Mouse (Mus musculus) fibroblast of lung, adult 2 months (primary cell): Measurements from ENCODE around the gene Shprh.
"Not testable (repeated sequence)": the region's sequence is repeated elsewhere in the genome, so short reads cannot be mapped to it uniquely, and the experiment has no call there.

ENCODE experiments used
- DNase-seq: peaks from one replicate; pipeline ENCODE4 v3.0.0-alpha.2; 2011; ENCODE audit warnings: low read depth

The Shprh gene

DNA sequence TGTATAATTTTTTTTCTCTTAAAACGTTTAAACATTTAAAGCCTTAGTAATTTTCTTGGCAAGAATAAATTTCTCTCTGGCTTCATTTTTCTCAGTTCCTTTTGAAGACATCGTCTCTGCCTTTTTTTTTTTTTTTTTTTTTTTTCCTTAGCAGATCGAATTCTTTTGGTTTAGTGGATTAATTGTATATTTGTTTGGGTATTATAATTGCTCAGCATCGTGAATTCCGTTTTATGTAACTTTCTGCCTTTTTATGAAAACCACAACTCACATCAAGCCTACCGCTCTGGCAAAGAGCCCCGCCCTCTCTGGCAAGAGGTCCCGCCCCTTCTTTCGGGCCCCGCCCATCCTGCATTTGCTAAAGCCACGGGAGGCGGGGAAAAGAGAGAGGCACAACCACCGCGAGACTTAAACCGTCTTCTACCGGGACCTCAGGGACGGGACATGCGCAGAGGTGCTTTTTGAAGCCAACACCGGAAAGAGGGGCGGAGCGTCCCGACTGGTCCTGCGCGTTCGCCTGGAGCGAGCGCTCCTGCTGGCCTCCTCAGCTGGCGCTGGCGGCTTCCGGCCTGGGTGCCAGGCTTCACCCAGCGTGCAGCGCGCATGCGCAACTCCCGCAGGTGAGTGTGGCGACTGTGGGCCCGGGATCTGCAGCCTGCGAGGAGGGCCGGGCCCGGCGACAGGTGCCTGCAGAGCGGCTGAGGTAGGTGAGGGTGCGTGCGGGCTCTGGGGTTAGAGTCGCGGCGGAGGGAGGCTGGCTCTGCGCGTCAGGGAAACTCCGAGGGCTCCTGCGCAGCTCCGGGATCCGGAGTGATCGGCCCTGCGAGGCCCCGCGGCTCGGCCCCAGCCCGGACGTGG lies at the start of gene Shprh:
Shprh (plus strand) TSS at position 544 of the 858 bp plus-strand sequence.
- DNase-seq = peak; percentile 100

DNA sequence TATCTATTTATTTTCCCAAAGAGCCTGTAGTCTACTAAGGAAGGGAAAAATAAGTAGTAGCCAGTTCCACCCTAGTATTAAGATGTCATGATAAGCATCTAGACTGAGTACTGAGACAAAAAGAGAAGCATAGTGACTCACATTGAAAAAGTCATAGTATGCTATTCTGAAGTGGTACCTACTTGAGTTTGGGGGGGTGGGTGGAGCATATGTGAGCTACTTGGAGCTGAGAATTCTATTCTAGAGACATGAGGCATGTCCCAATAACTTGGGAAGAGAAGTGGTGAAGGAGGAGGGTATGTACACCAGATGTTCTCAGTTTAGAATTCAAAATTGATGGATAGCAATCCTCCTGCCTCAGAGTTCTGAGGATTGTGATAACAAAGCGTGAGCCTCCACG lies 27.4 kb upstream of the Shprh start:
- DNase-seq = no peak

DNA sequence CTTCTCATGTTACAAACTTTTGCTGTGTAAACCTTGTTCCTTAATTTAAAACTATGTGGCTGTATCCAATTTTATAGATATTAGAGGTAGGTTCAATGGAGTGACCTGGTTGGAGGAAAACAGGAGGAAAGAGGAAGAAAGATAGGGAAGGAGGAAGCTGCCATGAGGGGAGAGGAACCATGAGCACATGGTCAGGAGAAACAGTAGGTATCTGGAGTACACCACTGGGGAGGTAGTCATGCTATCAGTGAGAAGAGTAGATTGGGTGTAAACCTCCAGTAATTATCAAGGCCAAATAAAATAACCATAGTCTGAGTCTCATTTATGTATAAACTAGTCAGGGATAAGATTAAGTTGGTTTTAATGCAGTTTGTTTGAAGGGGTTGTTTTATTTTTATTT lies 3.6 kb upstream of the Shprh start:
- no peak for DNase-seq

DNA sequence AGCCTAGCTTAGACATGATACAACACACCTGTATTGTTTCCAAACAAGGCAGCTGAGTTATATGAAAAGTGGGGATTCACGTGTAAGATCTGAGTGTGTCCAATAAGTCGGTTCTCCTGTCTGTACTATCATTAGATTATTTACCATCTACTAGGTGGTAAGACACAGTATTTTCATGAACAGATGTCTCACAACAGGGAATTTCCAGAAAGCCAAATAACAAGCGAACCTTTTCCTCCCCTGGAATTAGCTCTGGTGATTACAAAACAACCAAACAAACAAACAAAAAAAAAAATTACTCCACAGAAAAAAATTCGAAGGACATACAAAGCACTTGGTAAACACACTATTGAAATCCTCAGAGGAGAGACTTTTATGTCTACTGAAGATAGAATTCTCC lies 781 bp upstream of the Shprh start:
- DNase-seq = no peak

DNA sequence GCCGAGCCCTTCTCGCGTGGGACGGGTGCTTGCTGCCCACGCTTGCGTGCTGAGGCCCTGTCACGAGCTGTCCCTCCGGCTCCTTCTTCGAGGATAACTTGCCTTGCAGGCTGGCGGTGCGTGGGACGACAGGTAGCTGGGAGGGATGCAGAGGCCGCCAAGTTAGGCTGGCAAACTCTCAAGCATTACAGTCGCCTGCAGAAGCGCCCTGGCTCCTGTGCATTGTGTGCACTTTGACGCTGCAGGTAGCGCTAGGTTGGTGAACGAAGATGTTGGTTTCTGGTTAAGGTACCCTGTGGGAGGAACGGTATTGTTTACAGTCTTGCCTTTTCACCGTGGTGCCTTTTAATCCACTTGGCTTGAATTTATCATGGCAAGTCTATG lies 507 bp downstream of the Shprh start:
- no peak for DNase-seq

DNA sequence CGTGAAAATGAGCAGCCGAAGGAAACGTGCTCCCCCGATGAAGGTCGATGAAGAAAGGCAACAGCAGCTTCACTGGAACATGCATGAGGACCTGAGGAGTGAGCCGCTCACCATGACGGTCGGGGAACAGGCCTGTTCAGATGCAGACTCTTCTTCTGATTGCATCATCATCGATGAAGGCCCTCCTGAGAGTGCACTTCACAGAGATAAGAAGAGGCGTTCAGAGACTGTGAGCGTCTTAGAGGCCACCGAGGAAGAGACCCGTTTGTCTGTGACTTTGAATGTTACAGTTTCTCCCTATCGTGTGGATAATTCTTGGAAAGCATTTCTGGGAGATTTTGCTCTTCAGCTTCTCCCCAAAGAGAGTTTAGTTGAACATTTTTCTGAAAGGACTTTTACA lies 2.4 kb downstream of the Shprh start:
- no peak for DNase-seq

DNA sequence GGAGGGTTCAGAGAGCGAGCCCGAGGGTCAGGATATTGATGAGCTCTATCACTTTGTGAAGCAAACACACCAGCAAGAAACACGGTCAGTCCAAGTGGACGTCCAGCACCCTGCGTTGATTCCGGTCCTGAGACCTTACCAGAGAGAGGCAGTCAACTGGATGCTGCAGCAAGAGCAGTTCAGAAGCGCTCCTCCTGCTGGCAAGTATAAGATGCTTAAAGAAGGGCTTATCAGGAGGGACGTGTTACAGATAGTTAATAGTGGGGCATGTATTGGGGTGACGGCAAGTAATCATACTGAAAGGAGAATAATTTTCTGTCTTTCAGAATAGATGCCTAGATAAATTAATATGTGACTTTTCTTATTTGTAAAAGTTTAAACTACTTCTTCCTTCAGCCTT lies 7.8 kb downstream of the Shprh start:
- DNase-seq = no peak

DNA sequence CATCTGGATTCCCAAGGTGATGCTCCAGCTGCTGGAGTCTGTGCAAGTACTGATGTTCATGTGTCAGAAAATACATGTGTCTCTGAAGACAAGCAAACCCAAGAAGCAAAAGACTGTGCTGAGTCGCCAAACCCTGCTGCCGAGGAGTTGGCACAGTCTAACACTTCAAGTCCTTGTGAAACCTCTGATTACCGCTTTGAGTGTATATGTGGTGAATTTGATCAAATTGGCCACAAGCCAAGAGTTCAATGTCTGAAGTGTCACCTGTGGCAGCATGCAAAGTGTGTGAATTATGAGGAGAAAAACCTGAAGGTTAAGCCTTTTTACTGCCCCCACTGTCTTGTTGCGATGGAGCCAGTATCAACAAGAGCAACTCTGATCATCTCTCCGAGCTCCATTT lies 15.3 kb downstream of the Shprh start:
- no peak for DNase-seq

DNA sequence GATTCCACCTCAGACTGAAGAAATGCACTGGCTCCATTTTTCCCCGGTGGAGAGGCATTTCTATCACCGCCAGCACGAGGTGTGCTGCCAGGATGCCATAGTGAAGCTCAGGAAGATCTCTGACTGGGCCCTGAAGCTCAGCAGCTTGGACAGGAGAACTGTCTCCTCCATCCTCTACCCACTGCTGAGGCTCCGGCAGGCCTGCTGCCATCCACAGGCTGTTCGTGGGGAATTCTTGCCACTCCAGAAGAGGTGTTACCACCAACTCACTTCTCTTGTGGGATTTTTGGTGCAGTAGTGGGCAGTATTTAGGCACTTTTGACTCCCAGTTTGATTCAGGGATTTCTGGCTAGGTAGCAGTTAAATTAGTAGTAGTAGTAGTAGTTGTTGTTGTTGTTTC lies 21.0 kb downstream of the Shprh start:
- no peak for DNase-seq

DNA sequence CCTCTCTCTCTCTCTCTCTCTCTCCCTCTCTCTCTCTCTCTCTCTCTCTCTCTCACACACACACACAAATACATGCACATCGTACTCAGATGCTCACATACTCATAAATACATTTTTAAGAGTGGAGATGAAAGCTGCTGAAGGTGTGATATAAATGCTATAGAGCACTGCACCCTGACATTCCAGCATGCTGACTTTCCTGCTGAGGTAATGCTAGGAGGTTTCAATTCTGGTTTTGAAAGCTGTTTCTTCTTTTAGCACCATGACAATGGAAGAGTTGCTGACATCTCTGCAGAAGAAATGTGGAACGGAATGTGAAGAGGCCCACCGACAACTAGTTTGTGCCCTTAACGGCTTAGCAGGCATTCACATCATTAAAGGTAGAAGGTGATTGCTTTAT lies 22.4 kb downstream of the Shprh start:
- DNase-seq = no peak

DNA sequence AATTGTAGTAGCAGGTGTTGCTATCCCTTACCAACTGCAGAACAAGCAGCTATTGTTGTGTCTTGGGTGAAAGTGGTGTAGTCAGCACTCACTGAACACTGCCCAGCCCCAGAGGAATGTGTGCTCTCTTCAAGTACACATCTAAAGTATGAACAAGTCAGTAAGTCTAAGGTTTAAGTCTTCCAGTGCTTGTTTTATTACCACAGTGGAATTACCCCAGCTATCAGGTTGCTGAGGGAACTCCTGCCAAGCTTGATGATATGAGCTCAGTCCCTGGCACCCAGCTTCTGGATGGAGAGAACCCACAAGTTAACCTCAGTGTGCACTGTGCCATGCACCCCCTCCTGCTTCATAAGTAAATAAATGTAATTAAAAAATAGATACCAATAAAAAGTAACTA lies 23.3 kb downstream of the Shprh start:
- peak; percentile 25 for DNase-seq

DNA sequence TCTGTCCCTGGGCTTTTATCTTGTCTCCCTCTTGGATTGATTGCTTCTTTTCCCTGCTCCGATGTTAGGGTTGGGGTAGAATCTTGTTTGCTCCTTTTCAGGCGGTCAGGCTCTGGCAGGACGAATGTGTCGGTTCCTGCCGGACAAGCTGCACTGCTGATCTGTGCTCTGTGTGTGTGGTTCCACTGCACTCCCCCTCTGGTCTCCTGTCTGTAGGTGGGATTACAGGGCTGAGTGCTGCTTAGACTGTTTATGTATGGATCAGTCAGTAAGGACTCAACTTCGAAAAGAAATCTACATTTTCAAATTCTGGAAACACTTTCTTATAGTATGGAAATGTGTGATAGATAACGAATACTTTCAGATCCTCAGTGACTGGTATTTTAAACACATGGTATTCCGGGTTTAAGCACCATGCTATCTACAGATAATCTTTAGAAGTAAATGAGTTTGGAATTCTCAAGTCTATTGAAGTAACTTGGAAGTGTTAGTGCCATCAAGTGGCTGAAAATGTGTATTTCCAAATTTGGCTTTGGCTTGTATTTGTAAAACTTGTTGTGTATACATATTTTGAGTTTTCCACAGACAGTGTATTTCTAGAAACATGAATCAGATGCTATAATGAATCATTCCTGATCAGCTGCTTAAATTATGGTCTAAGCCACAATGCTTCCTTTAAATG lies 26.7 kb downstream of the Shprh start:
- peak; percentile 24 for DNase-seq

DNA sequence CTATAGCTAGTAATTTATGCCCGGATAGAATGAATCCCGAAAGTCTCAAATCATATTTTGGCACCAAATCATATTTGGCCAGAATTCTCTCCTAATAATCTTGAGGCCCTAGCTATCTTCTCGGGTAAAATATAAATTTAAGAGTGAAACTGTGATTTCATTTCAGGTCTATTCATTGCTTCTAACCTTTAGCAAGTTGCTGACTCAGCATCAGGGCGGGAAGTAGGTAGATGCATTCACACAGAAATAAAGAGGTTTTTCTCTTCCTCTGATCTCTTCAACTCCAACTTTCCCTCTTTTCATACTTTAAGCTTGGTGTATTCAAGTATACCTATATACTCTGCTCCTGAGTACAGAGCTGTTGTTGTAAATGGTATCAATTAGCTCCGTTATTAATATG lies 30.9 kb downstream of the Shprh start:
- no peak for DNase-seq

DNA sequence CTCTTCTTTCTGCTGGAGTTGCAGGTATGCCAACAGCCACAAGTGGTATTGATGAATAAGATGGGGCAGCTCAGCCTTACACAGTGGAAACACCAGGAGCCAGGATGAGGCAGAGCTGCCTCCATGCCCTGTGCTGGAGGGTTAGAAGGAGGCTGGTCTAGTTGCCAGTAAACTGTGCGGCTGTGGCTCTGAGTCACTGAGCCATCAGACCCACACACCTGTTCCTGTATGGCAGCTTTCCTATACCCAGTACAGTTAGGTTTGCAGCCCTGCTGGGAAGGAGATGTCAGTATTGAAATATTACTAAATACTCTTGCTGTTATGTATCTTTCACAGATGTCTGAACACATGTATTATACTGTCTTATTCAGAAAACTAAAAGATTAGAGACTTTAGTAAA lies 48.1 kb downstream of the Shprh start:
- peak; percentile 6 for DNase-seq

DNA sequence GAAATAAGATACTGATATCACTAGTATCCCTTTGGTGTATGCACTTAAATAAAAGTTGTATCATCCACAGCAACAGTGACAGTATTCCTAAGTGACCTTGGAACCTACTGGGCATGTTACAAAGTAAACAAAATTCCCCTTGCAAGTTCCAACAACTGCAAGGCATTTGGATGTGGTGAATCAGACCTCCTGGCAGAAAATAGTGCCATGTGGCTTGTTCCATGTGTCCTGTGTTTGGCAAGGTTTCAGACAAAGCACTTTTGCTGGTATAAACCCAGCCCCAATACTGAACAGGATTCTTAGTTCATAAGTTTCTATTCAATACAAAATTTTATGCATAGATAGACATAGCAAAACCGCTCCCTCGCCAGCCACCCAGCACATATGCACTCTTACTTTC lies 49.1 kb downstream of the Shprh start:
- DNase-seq = peak; percentile 42

DNA sequence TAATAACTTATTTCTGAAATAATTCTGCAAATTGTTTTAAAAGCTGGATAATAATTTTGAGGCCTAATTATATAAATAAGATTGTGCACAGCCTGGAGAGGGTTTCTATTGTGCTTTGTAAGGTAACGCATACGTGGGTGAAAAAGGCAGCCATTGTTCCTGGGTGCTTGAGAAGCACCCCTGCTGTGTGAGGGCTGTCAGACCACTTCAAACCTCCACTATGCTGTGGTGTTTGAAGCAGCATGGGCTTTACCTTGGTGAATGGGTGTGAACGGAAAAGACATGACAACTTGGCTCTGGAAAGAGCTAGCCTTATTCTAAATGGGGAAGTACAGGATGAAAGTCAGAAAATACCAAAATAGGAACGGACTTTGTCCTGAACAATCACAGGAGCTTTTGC lies 50.8 kb downstream of the Shprh start:
- DNase-seq = no peak

DNA sequence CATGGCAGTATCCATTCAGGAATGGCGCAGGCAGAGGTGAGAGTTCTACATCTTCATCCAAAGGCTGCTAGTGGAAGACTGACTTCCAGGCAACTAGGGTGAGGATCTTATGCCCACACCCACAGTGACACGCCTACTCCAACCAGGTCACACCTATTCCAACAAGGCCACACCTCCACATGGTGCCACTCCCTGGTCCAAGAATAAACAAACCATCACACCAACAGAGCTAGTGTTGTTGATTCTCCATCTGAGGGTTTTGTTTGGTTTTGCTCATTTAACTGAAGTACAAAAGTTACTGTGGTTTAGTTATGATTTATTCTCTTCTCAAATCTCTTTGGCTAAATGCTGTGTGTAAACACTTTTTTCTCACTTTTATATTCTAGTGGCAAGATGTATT lies 56.7 kb downstream of the Shprh start:
- DNase-seq = not testable (repeated sequence)

DNA sequence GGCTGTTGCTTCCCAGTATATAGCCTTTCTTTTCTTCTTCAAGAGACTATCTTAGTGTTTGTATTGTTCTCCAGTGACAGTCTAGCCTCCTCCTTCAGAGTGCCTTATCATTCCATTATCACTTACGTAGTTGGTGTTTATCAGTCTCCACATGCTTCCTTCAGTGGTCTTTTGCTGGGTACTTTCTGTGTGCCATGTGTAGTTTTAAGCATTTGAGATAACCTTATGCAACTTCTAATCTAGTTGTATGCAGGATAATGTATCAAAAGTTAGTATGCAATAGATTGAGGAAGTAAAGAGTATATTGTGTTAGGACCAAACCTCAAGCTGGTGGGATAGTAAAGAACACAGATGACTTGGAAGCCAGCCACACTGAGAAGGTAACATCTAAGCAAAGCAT lies 59.4 kb downstream of the Shprh start:
- no peak for DNase-seq

DNA sequence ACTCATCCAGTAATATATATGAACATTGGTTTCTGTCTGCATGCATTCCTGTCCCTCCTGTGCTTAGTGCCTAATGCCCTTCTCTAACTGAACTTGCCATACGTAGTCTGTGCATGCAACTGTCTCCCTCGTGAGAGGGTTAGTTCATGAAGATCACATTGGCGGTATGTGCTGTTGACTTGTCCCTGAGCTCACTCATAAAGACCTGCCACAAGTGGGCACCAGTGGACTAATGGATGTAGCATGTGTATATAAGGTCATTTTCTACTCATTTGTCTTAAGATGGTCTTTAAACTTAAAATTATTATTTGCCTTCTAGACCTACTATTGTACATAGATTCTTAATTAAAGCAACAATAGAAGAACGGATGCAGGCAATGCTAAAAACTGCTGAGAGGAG lies 62.8 kb downstream of the Shprh start:
- DNase-seq = no peak

DNA sequence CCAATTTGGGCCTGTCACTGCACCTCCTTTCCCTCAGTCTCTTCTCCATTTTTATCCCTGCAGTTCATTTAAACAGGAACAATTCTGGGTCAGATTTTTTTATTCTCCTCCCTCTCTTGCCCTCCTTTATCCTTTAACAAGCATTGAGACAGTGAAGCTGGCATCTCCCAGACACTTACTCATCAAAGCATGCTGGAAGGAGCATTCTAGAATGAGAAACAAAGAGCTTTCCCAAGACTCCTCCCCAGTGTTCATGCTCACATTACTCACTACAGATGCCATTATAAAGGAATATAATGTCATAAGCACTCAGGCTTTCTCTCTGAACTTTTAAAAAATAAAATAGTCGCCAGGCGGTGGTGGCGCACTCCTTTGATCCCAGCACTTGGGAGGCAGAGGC lies 77.2 kb downstream of the Shprh start:
- DNase-seq = no peak

DNA sequence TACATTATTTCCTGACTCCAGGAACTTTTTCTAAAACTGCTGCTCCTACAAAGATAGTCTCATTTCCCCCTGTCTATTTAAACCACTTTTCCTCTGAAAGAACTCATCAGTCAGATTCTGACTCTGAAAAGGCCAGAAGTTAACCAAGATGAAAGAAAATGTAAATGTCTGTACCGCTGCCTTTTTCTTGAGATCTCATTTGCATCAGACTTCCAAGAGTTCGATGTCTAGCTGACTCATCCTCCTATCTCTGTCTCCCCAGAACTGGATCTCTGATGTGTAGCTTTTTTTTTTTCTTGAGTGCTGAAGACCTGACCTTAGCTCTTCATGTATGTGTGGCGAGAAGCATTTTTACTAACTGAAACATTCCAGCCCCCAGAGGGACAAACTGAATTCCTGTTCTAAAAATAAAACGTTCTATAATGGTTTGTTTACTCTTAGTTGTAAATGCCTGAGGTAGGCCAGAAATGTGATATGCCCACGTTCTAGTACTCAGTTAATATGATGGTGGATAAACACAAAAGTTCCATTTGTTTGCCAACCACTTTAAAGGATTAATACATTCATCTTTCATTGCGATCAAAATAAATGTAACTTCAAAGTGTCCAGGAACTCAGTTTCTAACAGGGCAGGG lies 80.4 kb downstream of the Shprh start:
- no peak for DNase-seq

DNA sequence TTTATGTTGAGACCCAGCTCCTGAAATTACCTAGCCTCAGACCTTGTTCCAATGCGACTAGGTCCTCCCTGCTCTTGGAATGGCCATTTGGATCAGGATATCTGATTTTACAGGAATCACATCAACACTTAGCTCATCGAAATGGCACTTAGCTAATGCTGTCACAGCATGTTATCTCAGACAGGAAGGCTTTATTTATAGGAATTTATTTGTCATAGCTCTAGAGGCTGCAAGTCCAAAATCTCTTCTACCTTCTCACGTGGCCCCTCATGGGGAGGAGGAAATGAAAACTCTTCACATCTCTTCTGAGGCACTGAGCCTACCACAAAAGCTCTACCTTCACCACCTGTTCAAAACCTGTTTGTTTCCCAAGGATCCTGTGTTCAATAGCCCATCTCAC lies 84.0 kb downstream of the Shprh start:
- DNase-seq = no peak

DNA sequence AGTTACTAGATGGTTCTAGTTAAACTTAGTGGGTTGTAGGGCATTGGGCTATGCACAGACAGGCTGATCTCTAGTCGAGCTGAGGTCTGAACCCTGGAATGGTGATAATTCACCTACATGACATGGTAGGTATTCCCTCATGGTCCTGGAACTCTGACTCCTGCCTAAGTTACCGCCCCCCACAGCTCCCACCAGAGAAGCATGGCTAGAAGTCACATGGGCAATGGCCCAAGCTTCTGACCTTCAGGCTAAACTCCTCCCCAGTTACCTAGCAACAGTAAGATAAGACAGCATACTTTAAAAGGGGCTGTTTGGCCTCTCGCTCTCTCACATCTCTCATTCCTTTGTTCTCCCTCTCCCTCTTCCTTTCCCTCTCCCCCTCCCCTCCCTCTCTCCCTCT lies 93.8 kb downstream of the Shprh start:
- not testable (repeated sequence) for DNase-seq
